Mouse (Mus musculus) midbrain, embryonic 16.5 days (tissue): ENCODE results near the gene Mgp. TPM values are rescaled to one million over a fixed set of nuclear protein-coding genes. Genes with fewer than 3 reads are reported as not detected.

Experiments used
- ATAC-seq: fragments of 200-750 bp; cut with Nextera tagmentation; 2 replicates; pipeline ENCODE4 v1.8.0; 2017; ENCODE audit warnings: moderate TSS enrichment
- H3K27ac ChIP-seq: fragments of 300-500 bp; sonication (generic); 2 replicates; pipeline ENCODE4 v1.5.1; 2014; ENCODE audit warnings: mild to moderate bottlenecking, low read length, mixed read lengths
- H3K27me3 ChIP-seq: fragments of 300-500 bp; sonication (generic); 2 replicates; pipeline ENCODE4 v1.6.1; 2014; ENCODE audit warnings: low read depth, low read length, mixed read lengths; ENCODE audit not compliant: control insufficient read depth, insufficient read depth
- H3K36me3 ChIP-seq: fragments of 300-500 bp; sonication (generic); 2 replicates; pipeline ENCODE4 v1.6.1; 2014; ENCODE audit warnings: mild to moderate bottlenecking, low read length, moderate library complexity, mixed read lengths; ENCODE audit not compliant: control insufficient read depth, insufficient read depth
- H3K4me1 ChIP-seq: fragments of 300-500 bp; sonication (generic); 2 replicates; pipeline ENCODE4 v1.6.1; 2014; ENCODE audit warnings: mild to moderate bottlenecking, low read length, mixed read lengths; ENCODE audit not compliant: control insufficient read depth, insufficient read depth
- H3K4me2 ChIP-seq: fragments of 300-500 bp; sonication (generic); 2 replicates; pipeline ENCODE4 v1.6.1; 2014; ENCODE audit warnings: mild to moderate bottlenecking, low read length, mixed read lengths
- H3K4me3 ChIP-seq: fragments of 300-500 bp; sonication (generic); 2 replicates; pipeline ENCODE4 v1.5.1; 2014; ENCODE audit warnings: low read depth, mild to moderate bottlenecking, low read length, moderate library complexity, mixed read lengths
- H3K9ac ChIP-seq: fragments of 300-500 bp; sonication (generic); 2 replicates; pipeline ENCODE4 v1.6.1; 2014; ENCODE audit warnings: low read depth, low read length, mixed read lengths
- H3K9me3 ChIP-seq: fragments of 300-500 bp; sonication (generic); replicated peaks from 2 replicates; pipeline ENCODE4 v1.6.1; 2014; ENCODE audit warnings: mild to moderate bottlenecking, low read length, mixed read lengths; ENCODE audit not compliant: control insufficient read depth, poor library complexity, severe bottlenecking
- WGBS: fragments of 180-500 bp; shearing (Covaris S2); extraction: QIAGEN DNeasy Blood & Tissue Kit; methylation state at CpG from one replicate; pipeline ENCODE4 v1.1.7; 2014; 5-methylcytosine and 5-hydroxymethylcytosine counted together
- polyA plus RNA-seq: library from polyadenylated mRNA; unstranded; fragments of >200 nt; fragmentation: Nextera tagmentation; extraction: Ambion mirVana; gene quantifications from 2 replicates; pipeline ENCODE4 v1.2.1, GENCODE M21; 2015

The Mgp gene
- polyA plus RNA-seq, 1 experiment from 2014 or later: 16.3 TPM

DNA sequence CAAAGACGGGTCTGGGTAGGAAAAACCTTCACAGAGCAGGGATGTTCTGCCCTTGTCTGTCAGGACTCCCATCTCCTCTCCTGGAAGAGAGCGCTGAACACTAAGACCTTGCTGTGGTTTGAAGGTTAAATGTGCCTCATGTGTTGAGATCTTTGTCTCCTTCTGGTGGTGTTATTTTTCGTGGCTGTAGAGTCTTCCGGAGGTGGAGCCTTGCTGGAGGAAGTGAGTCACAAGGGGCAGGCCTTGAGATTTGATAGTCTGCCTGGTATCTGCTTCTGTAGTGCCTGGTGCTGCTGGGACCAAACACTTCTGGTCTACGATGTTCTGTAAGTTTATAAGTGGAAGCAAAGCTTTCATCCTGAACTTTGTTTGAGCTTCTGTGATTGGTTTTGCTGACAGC, 26.7 kb downstream of the Mgp start:
- no peak overlapping the region for H3K4me2 ChIP-seq
- no peak overlapping the region for H3K4me3 ChIP-seq
- H3K9me3 ChIP-seq: no peaks in the 10 kb centered on the region
- no peak overlapping the region for H3K27ac ChIP-seq
- H3K36me3 ChIP-seq: no peaks in the 10 kb centered on the region
- WGBS: 83% methylated on average over 5 of the region's 5 CpGs
- ATAC-seq: no peak
- peaks cover 3% of the 10 kb centered on the region; the same call in 1 of the 2 replicates for H3K4me1 ChIP-seq
- H3K27me3 ChIP-seq: no peaks in the 10 kb centered on the region
- no peak overlapping the region for H3K9ac ChIP-seq

DNA sequence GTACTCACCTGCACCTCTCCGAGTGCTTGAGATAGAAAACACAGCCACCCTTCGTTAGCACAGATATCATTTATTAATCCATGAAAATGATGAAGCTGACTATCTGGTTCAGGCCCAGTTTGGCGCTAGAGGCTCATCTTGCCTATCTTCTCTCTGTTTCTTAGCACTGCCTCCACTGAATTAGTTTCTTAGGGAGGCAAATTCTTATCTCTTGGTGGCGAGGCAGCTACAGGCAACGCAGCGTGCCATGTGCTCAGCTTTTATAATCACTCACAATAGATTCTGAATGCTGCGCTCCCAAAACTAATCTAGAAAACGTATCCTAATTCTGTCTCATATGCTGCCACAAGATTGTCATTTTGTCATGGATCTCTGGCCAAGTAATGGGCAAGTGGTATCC, 27.2 kb downstream of the Mgp start:
- H3K36me3 ChIP-seq: no peaks in the 10 kb centered on the region
- H3K4me1 ChIP-seq: peaks cover 3% of the 10 kb centered on the region; the same call in 1 of the 2 replicates
- no peak overlapping the region for H3K9ac ChIP-seq
- no peaks in the 10 kb centered on the region for H3K9me3 ChIP-seq
- no peaks in the 10 kb centered on the region for H3K27me3 ChIP-seq
- no peak overlapping the region for H3K4me2 ChIP-seq
- H3K4me3 ChIP-seq: no peak overlapping the region
- no peak overlapping the region for H3K27ac ChIP-seq
- no peak for ATAC-seq
- WGBS: 84% methylated on average over 8 of the region's 8 CpGs

DNA sequence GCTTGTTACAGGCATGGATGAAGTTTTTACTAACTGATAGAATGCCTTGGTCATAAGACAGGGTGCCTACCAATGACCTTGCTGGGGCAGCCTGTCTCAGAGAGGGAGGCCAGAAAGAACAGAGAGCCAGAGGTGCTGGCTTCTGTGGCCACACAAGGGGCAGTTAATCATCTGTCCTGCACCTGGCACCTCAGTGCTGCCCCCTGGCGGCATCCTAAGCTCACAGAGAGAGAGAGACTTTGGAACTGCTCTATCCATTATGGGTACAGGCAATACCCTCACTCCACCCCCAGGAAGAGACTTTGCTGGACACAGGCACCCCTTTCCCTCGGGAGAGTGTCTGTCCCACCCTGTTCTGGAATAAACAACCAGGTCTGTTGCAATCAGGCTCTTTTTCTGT, 27.8 kb downstream of the Mgp start:
- Histone ChIP-seq H3K27me3 (no peaks in the 10 kb centered on the region), H3K27ac (no peak overlapping the region), H3K4me1 (peaks cover 3% of the 10 kb centered on the region; the same call in 1 of the 2 replicates), H3K4me3 (no peak overlapping the region), H3K4me2 (no peak overlapping the region), H3K9ac (no peak overlapping the region), H3K9me3 (no peaks in the 10 kb centered on the region), H3K36me3 (no peaks in the 10 kb centered on the region)
- no peak for ATAC-seq
- 29% methylated on average over 2 of the region's 2 CpGs for WGBS

DNA sequence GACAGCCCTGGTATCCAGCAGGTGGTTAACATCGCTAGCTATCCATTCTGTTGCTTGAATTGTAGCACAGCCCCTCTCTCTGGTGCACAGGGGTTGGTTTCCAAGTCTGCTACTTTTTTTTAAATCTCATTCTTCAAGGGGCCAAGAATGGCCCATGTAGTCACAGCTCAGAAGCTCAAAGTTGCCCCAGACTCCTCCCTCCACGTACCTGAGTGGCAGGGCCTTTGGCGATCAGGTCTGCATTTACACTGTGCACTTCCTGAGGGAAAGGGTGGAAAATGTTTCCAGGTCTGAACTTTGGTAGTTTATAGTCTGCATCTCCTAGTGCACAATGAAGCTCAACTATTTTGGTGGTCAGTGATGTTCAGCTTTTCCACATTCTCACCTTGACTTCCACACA, 28.4 kb downstream of the Mgp start:
- no peak overlapping the region for H3K4me3 ChIP-seq
- 97% methylated on average over 3 of the region's 3 CpGs for WGBS
- no peaks in the 10 kb centered on the region for H3K27me3 ChIP-seq

DNA sequence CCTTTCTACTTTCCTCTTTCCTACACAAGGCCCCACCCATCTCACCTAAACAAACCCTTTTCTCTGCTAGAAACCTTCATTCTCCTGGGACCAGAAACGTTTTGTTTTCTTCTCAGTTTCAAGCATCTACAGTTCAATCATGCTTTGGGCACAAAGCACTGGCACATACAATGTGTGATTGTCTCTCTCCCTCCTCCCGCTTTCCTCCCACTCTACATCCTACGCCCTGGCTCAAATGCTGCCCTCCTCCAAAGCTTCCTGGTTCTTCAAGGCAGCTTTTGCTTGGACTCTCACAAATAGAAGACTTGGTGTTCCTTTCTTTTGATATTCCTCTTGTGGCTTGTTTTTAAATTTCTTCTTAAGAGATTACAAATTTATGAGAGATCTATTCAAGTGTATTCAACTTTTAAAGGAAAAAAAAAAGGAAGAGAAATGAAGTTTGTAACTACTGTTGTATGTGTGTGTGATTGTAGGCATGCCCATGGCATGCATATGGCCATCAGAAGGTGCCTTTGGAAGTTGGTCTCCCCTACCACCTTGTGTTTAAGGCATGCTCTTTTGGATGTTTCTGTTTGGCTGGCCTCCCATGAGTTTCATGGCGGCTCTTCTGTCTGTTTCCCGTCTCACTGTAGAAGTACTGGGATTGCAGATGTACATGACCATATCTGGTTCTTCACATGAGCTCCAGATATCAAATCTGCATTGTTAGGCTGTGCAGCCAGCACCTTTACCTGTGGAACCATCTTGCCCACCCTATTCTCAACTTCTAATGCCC, 29.7 kb downstream of the Mgp start:
- H3K4me1 ChIP-seq: no peaks in the 10 kb centered on the region
- no peak overlapping the region for H3K27ac ChIP-seq
- H3K4me3 ChIP-seq: no peak overlapping the region
- H3K9ac ChIP-seq: no peak overlapping the region
- no peaks in the 10 kb centered on the region for H3K36me3 ChIP-seq
- no peak for ATAC-seq
- H3K4me2 ChIP-seq: no peak overlapping the region
- H3K27me3 ChIP-seq: no peaks in the 10 kb centered on the region
- 73% methylated on average over 5 of the region's 5 CpGs for WGBS
- H3K9me3 ChIP-seq: no peaks in the 10 kb centered on the region

More for the DNA sequence above, 28.4 kb downstream of the Mgp start:
- ATAC-seq: no peak
- no peak overlapping the region for H3K4me2 ChIP-seq
- no peaks in the 10 kb centered on the region for H3K4me1 ChIP-seq
- H3K27ac ChIP-seq: no peak overlapping the region
- no peaks in the 10 kb centered on the region for H3K36me3 ChIP-seq
- no peak overlapping the region for H3K9ac ChIP-seq
- H3K9me3 ChIP-seq: no peaks in the 10 kb centered on the region

DNA sequence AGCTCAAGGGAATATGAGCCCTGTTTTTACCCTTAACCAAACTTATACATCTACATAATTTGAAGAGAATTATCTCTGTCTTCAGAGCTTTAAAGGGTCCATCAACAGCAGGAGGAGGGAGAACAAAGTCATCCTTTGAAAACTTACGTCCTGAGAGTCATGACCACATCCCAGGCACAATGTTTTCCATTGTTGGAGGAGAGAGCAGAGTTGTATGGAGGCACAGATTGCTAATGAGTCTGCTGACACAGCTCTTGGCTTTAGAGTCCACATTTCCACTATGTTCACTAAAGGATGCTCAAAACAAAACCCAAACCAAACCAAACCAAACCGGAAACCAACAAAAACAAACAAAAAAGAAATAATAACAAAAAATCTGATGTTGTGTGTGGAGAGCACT, 30.7 kb downstream of the Mgp start:
- H3K27ac ChIP-seq: no peak overlapping the region
- no peaks in the 10 kb centered on the region for H3K4me1 ChIP-seq
- H3K9me3 ChIP-seq: no peaks in the 10 kb centered on the region
- H3K36me3 ChIP-seq: no peaks in the 10 kb centered on the region
- no peak overlapping the region for H3K4me3 ChIP-seq
- ATAC-seq: no peak
- no peaks in the 10 kb centered on the region for H3K27me3 ChIP-seq
- no peak overlapping the region for H3K9ac ChIP-seq
- 59% methylated on average over 2 of the region's 2 CpGs for WGBS
- H3K4me2 ChIP-seq: no peak overlapping the region

DNA sequence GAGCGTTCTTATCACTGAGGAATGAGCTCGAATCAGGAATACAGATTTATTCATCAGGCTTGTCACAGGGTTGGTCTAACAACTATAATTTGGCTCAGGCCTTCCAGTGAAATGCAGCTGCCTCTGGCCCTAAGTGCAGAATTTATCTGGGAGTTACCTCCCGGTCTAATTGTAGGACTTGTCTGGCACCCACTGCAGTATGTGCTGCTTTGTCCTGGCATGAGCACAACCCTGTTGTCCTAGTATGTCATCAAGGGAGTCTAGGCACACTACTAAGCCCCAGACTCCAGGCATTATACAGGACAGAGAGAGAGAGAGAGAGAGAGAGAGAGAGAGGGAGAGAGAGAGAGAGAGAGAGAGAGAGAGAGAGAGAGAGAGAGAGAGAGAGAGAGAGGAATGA, 38.3 kb downstream of the Mgp start:
- 84% methylated on average over 3 of the region's 3 CpGs for WGBS
- no peaks in the 10 kb centered on the region for H3K4me1 ChIP-seq
- H3K4me3 ChIP-seq: no peak overlapping the region
- no peaks in the 10 kb centered on the region for H3K9me3 ChIP-seq
- no peak overlapping the region for H3K4me2 ChIP-seq
- H3K36me3 ChIP-seq: no peaks in the 10 kb centered on the region
- H3K27ac ChIP-seq: no peak overlapping the region
- H3K9ac ChIP-seq: no peak overlapping the region
- no peaks in the 10 kb centered on the region for H3K27me3 ChIP-seq
- ATAC-seq: no peak

DNA sequence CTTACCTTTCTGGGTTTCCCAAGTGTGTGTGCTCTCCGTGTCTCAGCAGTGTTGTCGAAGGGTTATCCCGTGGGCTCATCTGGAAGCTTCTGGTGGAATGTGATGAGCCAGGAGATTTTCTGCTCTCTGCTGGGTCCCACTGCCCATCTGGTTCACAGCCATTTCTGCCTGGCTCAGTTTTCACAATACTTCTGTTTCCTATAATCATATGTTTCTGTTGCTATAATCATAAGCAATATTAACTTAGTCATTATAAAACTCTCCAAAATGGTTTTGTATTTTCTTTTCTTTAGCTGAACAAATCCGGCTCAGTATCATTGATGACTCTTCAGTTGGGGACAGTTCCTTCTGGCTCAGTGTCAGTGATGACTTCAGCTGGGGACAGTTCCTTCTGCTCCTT, 40.3 kb downstream of the Mgp start, which contains the start of gene Smco3:
Gene Smco3, minus strand, starts transcription at position 101 of the 400 bp plus-strand sequence.
- H3K4me3 ChIP-seq: no peak within 1 kb of the TSS
- H3K9me3 ChIP-seq: no peaks in the 10 kb centered on the region
- H3K36me3 ChIP-seq: no peaks in the 10 kb centered on the region
- H3K9ac ChIP-seq: no peak within 1 kb of the TSS
- H3K4me1 ChIP-seq: no peaks in the 10 kb centered on the region
- H3K27ac ChIP-seq: no peak within 1 kb of the TSS
- peaks cover 7% of the 10 kb centered on the region; the same call in 1 of the 2 replicates for H3K27me3 ChIP-seq
- no peak for ATAC-seq
- 0 out of 2 replicates have a peak within 1 kb of the TSS, but pooled peaks have one; percentile 12 for H3K4me2 ChIP-seq
- 57% methylated on average over 4 of the region's 4 CpGs for WGBS

DNA sequence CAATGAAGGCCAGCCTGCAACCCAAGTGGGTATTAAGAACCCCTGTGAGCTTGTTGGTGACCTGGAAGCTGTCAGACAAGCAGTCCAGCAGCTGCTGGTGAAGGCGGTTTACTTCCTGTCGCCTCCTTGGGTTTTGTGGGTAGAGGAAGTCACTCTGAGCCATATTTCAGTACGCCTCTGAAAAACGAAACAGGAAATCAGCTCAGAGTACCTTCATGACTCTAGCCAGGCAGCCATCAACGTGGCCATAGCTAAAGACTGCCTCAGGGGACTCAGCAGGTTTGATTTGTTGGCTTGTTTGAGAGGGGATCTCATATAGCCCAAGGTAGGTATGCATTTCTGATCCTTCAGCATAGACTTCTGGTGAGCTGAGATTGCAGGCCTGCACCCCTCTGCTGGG, 43.9 kb downstream of the Mgp start:
- 81% methylated on average over 5 of the region's 5 CpGs for WGBS
- Histone ChIP-seq H3K4me1 (peaks cover 8% of the 10 kb centered on the region), H3K36me3 (no peaks in the 10 kb centered on the region), H3K4me2 (no peak overlapping the region), H3K4me3 (no peak overlapping the region), H3K9me3 (no peaks in the 10 kb centered on the region), H3K27me3 (peaks cover 7% of the 10 kb centered on the region; the same call in 1 of the 2 replicates), H3K9ac (no peak overlapping the region), H3K27ac (no peak overlapping the region)
- no peak for ATAC-seq
